Mouse (Mus musculus): ENCODE measurements around the gene Nploc4.
A peak's percentile ranks its signal among the peaks of the same experiment; 100 is the strongest.

GRCm38 (mm10) chr11:120423569-120424295, 13.8 kb downstream of the Nploc4 start:
- TF ChIP-seq CTCF (IDR thresholded peaks at IDR 0.05; ENCODE audit: borderline replicate concordance, extremely low read depth, insufficient read depth, insufficient read length) (peak; percentile 83), POLR2A (IDR thresholded peaks at IDR 0.05; ENCODE audit: borderline replicate concordance, extremely low read depth, insufficient read depth, insufficient read length, poor library complexity, severe bottlenecking) (no peak)

Measured in brain, embryonic 14.5 days (tissue).